Mouse (Mus musculus) kidney, embryonic 15.5 days (tissue): ENCODE data around the gene Tapbpl. TPM values are rescaled to one million over a fixed set of nuclear protein-coding genes. Genes with fewer than 3 reads are reported as not detected.

ENCODE experiments used
- ATAC-seq: fragments of 200-750 bp; cut with Nextera tagmentation; replicated peaks from 2 replicates; pipeline ENCODE4 v1.8.0; 2017; ENCODE audit warnings: moderate TSS enrichment; ENCODE audit not compliant: low FRiP score
- H3K27ac ChIP-seq: fragments of 300-500 bp; sonication (generic); 2 replicates; pipeline ENCODE4 v1.5.1; 2015; ENCODE audit warnings: mild to moderate bottlenecking, inconsistent platforms
- H3K27me3 ChIP-seq: fragments of 300-500 bp; sonication (generic); 2 replicates; pipeline ENCODE4 v1.6.1; 2015; ENCODE audit warnings: inconsistent platforms
- H3K36me3 ChIP-seq: fragments of 300-500 bp; sonication (generic); 2 replicates; pipeline ENCODE4 v1.6.1; 2015; ENCODE audit warnings: inconsistent platforms
- H3K4me1 ChIP-seq: fragments of 300-500 bp; sonication (generic); 2 replicates; pipeline ENCODE4 v1.6.1; 2015; ENCODE audit warnings: inconsistent platforms
- H3K4me2 ChIP-seq: fragments of 300-500 bp; sonication (generic); 2 replicates; pipeline ENCODE4 v1.6.1; 2015; ENCODE audit warnings: moderate library complexity, mild to moderate bottlenecking, inconsistent platforms
- H3K4me3 ChIP-seq: fragments of 300-500 bp; sonication (generic); replicated peaks from 2 replicates; pipeline ENCODE4 v1.5.1; 2015; ENCODE audit warnings: mild to moderate bottlenecking, inconsistent platforms
- H3K9ac ChIP-seq: fragments of 300-500 bp; sonication (generic); 2 replicates; pipeline ENCODE4 v1.6.1; 2015; ENCODE audit warnings: mild to moderate bottlenecking, inconsistent platforms
- H3K9me3 ChIP-seq: fragments of 300-500 bp; sonication (generic); replicated peaks from 2 replicates; pipeline ENCODE4 v1.6.1; 2016; ENCODE audit warnings: inconsistent platforms
- WGBS: fragments of 180-500 bp; shearing (Covaris S2); methylation state at CpG from one replicate; pipeline ENCODE4 v1.1.7; 2015; ENCODE audit warnings: mixed read lengths; 5-methylcytosine and 5-hydroxymethylcytosine counted together
- polyA plus RNA-seq: library from polyadenylated mRNA; unstranded; fragments of >200 nt; fragmentation: Nextera tagmentation; extraction: Ambion mirVana; gene quantifications from 2 replicates; pipeline ENCODE4 v1.2.1, GENCODE M21; 2015

Gene Tapbpl
- polyA plus RNA-seq, 1 experiment from 2014 or later: 6.1 TPM

DNA sequence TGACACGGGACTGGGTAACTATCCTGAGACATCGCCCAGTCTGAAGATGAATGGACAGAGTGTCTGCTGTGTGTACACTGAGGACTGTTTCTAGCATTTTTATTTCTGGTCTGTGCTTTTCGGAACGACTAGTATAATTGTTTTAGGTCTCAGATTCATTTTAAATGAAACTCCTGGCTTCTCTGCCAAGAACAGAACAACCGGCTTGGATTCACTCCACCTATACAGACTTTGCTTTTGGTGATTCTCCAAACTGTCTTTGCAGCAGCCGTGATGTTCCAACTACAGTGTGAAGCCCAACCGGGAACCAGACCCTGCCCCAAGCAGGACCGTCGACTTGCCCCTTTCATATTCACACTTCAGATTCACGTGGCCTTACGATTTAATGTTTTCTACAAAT lies 13.8 kb downstream of the Tapbpl start:
- H3K36me3 ChIP-seq: 0 out of 2 replicates have a peak, but pooled peaks cover 4% of the 10 kb centered on the region
- ATAC-seq: no peak
- no peak overlapping the region for H3K4me3 ChIP-seq
- peaks cover 18% of the 10 kb centered on the region for H3K4me1 ChIP-seq
- H3K27ac ChIP-seq: no peak overlapping the region
- no peak overlapping the region for H3K4me2 ChIP-seq
- 87% methylated on average over 11 of the region's 11 CpGs for WGBS
- H3K27me3 ChIP-seq: peaks cover 12% of the 10 kb centered on the region; the same call in 1 of the 2 replicates
- H3K9me3 ChIP-seq: no peaks in the 10 kb centered on the region
- H3K9ac ChIP-seq: no peak overlapping the region

DNA sequence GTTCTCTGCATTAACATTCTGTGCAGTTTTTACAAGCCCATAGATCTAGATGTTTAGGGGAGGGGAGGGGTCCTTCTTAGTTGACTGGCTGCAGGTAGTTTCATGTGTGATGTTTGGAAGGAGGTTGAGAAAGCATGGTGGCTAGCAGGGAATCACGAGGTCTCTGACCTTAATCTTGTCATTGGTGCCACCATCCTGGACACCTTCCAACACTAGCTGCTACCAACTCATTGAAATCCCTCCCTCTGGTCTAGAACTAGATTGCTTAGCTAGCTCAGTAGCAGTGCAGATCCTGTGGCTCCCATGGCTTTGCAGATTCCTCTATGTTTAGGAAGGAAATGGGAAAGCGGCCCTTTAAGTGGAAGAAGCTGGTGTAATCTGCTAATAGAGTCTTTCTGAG lies 14.8 kb downstream of the Tapbpl start:
- H3K4me3 ChIP-seq: no peak overlapping the region
- no peak overlapping the region for H3K4me2 ChIP-seq
- H3K9me3 ChIP-seq: no peaks in the 10 kb centered on the region
- H3K4me1 ChIP-seq: peaks cover 15% of the 10 kb centered on the region
- WGBS: 76% methylated on average over 2 of the region's 2 CpGs
- H3K27me3 ChIP-seq: peaks cover 16% of the 10 kb centered on the region
- H3K36me3 ChIP-seq: 0 out of 2 replicates have a peak, but pooled peaks cover 4% of the 10 kb centered on the region
- no peak overlapping the region for H3K9ac ChIP-seq
- ATAC-seq: no peak
- H3K27ac ChIP-seq: no peak overlapping the region

DNA sequence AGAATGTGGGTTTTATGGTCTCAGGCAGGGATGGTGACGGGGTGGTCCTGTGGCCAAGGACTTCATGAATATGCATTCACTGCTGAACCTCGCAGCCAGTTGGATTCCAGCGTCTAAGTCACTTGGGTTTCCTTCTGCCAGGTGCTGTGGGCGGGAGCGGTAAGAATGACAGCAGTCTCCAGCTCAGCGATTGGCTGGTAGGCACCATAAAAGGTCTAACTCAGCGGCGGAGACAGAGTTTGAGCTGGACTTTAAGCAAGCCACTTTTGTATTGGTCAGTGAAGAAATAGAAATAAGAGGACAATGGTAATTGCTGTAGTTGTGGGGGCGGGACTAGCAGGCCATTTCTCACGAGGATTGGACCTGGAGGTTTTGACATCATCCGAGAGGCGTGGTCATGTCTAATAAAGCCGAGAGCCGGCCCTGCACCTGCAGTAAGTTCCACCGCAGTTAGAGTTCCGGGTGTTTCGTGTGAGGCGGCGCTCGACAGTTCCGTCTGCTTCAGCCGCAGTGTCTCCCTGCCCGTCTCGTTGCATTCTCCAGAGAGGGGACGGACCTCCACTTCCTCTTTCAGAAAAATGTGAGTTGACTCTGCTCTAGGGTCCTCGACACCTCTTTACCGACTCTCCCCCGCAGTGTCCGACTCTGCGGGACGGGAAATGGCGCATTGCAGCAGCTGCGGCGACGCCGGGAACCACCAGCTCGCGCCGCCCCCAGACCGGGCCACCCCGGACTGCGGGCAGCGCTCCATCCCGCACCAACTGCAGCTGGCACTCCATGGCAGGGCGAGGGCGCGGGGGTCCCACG lies 16.3 kb downstream of the Tapbpl start, which contains the start of gene Vamp1:
TSS of gene Vamp1 (plus strand) at position 404 of the 807 bp plus-strand sequence.
- Histone ChIP-seq H3K27me3 (peaks cover 16% of the 10 kb centered on the region), H3K9ac (peak within 1 kb of the TSS; percentile 74), H3K4me2 (peak within 1 kb of the TSS; percentile 90), H3K4me1 (peaks cover 15% of the 10 kb centered on the region), H3K4me3 (peak within 1 kb of the TSS; percentile 64), H3K27ac (peak within 1 kb of the TSS; percentile 85), H3K36me3 (0 out of 2 replicates have a peak, but pooled peaks cover 4% of the 10 kb centered on the region), H3K9me3 (no peaks in the 10 kb centered on the region)
- ATAC-seq: peak; percentile 97
- under 1% methylated on average over 48 of the region's 48 CpGs for WGBS

DNA sequence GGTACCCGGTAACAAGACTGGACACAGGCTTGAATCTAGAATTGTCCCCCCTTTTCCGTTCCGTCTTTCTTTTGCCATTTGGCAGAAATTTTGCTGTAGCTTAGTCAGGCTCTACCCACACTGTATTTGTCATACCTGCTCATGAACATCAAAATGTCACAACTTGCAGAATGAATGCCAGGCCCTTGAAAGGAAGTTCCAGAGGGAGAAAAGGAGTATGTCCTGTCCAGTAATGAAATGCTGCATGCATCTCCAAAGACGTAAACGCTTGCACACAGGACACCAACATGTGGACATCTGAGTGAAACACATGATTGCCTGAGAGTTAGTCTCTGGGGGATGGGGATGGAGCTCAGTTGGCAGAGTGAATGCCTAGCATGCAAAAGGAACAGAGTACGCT lies 17.9 kb downstream of the Tapbpl start:
- ATAC-seq: no peak
- peaks cover 16% of the 10 kb centered on the region for H3K27me3 ChIP-seq
- WGBS: 79% methylated on average over 6 of the region's 6 CpGs

DNA sequence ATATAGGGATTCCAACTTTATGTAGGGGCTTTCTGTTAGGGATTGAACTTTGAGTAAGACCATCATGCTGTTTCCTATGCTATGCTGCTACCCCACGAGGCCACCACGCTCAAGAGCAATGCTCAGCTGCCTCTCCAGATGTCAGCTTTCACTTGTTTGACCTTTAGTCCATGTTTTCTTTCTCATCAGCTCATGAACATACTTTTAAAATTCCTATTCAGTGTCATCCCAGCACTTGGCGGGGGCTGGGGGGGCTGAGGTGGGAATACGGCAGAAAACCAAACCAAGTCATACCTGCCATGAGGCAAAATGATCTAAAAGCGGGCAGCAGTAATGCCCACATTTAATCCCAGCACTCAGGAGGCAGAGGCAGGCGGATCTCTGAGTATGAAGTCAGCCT lies 18.5 kb downstream of the Tapbpl start:
- H3K4me2 ChIP-seq: no peak overlapping the region
- peaks cover 16% of the 10 kb centered on the region for H3K27me3 ChIP-seq
- WGBS: 65% methylated on average over 6 of the region's 6 CpGs
- H3K9me3 ChIP-seq: no peaks in the 10 kb centered on the region
- no peaks in the 10 kb centered on the region for H3K36me3 ChIP-seq
- H3K27ac ChIP-seq: no peak overlapping the region
- no peak overlapping the region for H3K9ac ChIP-seq
- peaks cover 15% of the 10 kb centered on the region for H3K4me1 ChIP-seq
- ATAC-seq: no peak
- H3K4me3 ChIP-seq: no peak overlapping the region

More for the DNA sequence above, 17.9 kb downstream of the Tapbpl start:
- Histone ChIP-seq H3K9me3 (no peaks in the 10 kb centered on the region), H3K36me3 (no peaks in the 10 kb centered on the region), H3K4me2 (no peak overlapping the region), H3K9ac (no peak overlapping the region), H3K27ac (no peak overlapping the region), H3K4me1 (peaks cover 15% of the 10 kb centered on the region), H3K4me3 (no peak overlapping the region)

DNA sequence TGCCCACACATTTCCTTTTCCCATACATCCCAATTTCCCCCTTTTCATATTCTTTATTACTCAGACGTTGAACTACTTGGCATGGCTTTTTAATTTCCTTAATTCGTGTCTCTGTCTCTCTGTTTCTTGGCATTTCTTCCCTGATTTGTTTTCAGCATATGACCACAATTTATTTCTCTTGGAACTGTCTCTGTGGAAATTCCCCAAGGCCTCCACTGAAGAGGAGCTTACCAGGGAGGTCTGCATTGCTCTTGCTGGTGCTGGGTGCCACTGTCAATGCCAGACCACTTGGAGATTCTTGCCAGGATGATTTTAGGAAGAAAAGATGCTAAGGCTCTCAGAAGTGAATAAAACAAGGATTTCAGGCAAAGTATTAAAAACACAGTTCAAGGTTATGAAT lies 19.0 kb downstream of the Tapbpl start:
- Histone ChIP-seq H3K4me1 (peaks cover 15% of the 10 kb centered on the region), H3K36me3 (no peaks in the 10 kb centered on the region), H3K9me3 (no peaks in the 10 kb centered on the region), H3K9ac (no peak overlapping the region), H3K27ac (no peak overlapping the region), H3K4me2 (no peak overlapping the region), H3K4me3 (no peak overlapping the region), H3K27me3 (peaks cover 16% of the 10 kb centered on the region)
- WGBS: 49% methylated on average over 2 of the region's 2 CpGs
- no peak for ATAC-seq

DNA sequence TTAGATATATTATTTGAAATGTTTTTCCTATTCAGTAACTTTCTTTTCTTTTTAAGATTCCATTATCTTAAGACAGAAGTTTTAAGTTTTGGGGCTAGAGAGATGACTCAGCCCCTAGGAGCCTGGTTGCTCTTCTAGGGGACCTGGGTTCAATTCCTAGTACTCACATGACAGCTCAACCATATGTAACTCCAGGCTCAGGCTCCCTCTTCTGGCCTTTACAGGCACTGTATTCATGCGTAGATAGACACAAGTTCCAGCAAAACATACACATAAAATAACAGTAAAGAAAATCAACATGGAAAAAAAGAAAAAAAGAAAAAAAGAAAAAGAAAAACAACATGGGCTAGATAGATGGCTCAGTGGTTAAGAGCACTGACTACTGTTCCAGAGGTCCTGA lies 21.2 kb downstream of the Tapbpl start:
- no peak overlapping the region for H3K4me2 ChIP-seq
- H3K4me3 ChIP-seq: no peak overlapping the region
- H3K27me3 ChIP-seq: peaks cover 16% of the 10 kb centered on the region
- no peaks in the 10 kb centered on the region for H3K4me1 ChIP-seq
- ATAC-seq: no peak
- no peak overlapping the region for H3K27ac ChIP-seq
- whole genome bisulfite sequencing: 87% methylated on average over 1 of the region's 1 CpGs
- no peak overlapping the region for H3K9ac ChIP-seq
- no peaks in the 10 kb centered on the region for H3K36me3 ChIP-seq
- H3K9me3 ChIP-seq: no peaks in the 10 kb centered on the region

DNA sequence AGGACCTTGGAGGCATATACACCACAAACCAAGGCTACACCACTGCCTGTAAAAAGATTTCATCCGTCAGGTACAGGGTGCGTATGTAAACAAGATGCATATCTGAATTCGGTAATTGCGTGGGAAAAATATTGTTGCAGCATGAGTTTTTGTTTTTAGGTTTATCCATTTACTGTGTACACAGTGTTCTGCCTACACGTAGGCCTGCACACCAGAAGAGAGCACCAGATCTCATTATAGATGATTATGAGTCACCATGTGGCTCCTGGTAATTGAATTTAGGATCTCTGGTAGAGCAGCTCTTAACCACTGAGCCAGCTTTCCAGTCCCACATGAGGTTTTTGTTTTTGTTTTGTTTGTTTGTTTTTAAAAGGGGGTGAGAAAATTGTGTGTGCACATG lies 34.5 kb downstream of the Tapbpl start:
- WGBS: 82% methylated on average over 5 of the region's 5 CpGs
- Histone ChIP-seq H3K4me3 (no peak overlapping the region), H3K36me3 (peaks cover 26% of the 10 kb centered on the region), H3K9ac (no peak overlapping the region), H3K4me2 (no peak overlapping the region), H3K27ac (no peak overlapping the region), H3K27me3 (no peaks in the 10 kb centered on the region), H3K9me3 (no peaks in the 10 kb centered on the region), H3K4me1 (peaks cover 16% of the 10 kb centered on the region)
- ATAC-seq: no peak

DNA sequence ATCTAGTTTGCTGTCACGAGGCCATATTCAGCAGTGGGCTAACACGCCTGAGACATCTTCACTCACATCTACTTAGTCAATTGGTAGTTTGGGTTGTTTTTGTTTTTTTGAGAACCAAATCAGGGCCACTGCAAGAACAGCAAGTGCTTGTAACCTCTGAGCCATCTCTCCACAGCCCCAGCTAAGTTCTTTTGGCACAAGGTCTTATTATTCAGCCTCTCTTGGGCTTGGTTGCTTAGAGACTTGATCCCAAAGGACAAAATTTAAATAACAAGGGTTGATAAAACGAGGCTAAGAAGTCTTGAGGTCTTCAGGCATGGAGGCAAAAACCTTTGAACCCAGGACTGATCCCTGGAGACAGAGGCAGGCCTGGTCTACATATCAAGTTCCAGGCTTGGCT lies 35.4 kb downstream of the Tapbpl start:
- no peaks in the 10 kb centered on the region for H3K27me3 ChIP-seq
- ATAC-seq: no peak
- H3K9me3 ChIP-seq: no peaks in the 10 kb centered on the region
- H3K4me3 ChIP-seq: no peak overlapping the region
- H3K9ac ChIP-seq: no peak overlapping the region
- no peak overlapping the region for H3K27ac ChIP-seq
- H3K4me1 ChIP-seq: peaks cover 16% of the 10 kb centered on the region
- H3K4me2 ChIP-seq: no peak overlapping the region
- WGBS: 61% methylated on average over 3 of the region's 3 CpGs
- peaks cover 26% of the 10 kb centered on the region for H3K36me3 ChIP-seq

DNA sequence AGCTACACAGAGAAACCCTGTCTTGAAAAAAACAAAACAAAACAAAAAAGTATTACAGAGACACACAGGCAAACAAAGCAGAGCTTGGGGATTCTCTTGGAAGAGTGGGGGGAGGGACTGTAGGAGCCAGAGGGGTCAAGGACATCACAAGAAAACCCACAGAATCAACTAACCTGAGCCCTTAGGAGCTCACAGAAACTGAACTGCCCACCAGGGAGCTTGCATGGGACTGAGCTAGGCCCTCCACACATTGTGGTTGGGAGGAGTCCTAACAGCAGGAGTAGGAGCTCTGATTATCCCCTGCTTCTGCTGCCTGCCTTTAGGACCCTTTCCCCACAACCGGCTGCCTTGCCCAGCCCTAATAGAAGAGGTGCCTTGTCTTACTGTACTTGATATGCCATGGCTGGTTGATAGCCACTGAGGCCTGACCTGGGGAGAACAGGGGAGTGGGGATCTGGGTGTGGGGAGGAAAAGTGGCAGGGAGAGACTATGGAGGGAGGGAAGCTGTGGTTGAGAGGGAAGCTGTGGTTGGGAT lies 36.1 kb downstream of the Tapbpl start:
- peaks cover 16% of the 10 kb centered on the region for H3K4me1 ChIP-seq
- H3K9ac ChIP-seq: no peak overlapping the region
- H3K9me3 ChIP-seq: no peaks in the 10 kb centered on the region
- H3K36me3 ChIP-seq: peaks cover 26% of the 10 kb centered on the region
- no peak overlapping the region for H3K27ac ChIP-seq
- WGBS: 28% methylated on average over 1 of the region's 1 CpGs
- H3K4me3 ChIP-seq: no peak overlapping the region
- ATAC-seq: no peak
- no peaks in the 10 kb centered on the region for H3K27me3 ChIP-seq
- H3K4me2 ChIP-seq: no peak overlapping the region

DNA sequence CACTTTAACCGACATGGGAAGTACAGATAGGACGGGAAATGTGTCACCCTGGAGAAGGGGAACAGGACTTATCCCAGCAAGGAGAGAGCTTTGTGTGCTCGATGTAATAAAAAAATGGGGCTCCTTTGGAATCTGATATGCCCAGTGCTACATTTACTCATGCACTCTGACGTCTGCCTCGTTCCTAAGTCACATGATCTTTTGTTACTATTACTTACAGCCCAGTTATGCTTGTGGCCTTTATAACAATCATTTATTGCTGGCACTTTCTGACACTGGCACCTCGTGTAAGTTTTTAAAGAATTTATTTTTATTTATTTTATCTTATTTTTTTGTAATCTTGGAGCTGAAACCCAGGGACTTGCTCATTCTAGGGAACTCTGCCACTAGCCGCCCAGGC lies 38.3 kb downstream of the Tapbpl start:
- Histone ChIP-seq H3K4me1 (peaks cover 26% of the 10 kb centered on the region), H3K36me3 (peaks cover 42% of the 10 kb centered on the region), H3K9me3 (no peaks in the 10 kb centered on the region), H3K27ac (no peak overlapping the region), H3K9ac (no peak overlapping the region), H3K27me3 (no peaks in the 10 kb centered on the region), H3K4me2 (peak overlapping the region; percentile 71), H3K4me3 (no peak overlapping the region; the same call in 1 of the 2 replicates)
- ATAC-seq: no peak
- 51% methylated on average over 7 of the region's 7 CpGs for WGBS

DNA sequence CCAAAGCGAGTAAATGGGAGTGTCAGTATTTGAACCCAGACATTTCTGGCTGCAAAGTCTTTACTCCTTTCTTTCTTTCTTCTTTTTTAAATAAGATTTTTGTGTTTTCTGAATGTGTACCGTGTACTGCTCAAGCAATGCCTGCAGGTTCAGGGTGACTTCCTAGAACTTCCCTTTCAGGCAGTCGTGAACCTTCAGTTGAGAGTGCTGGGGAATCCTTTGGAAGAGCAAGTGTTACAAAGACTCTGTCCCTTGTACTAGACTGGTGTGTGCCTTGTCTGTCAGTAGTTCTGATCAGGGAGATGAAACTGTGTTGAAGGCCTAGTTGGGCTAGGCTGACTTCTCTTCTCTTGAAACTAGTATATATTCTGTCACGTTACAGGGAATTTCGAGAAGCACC lies 38.8 kb downstream of the Tapbpl start:
- 38% methylated on average over 5 of the region's 5 CpGs for WGBS
- ATAC-seq: no peak
- no peaks in the 10 kb centered on the region for H3K9me3 ChIP-seq
- H3K27me3 ChIP-seq: no peaks in the 10 kb centered on the region
- H3K27ac ChIP-seq: peak overlapping the region; percentile 100
- peaks cover 47% of the 10 kb centered on the region for H3K36me3 ChIP-seq
- peak overlapping the region; percentile 76 for H3K9ac ChIP-seq
- H3K4me1 ChIP-seq: peaks cover 26% of the 10 kb centered on the region
- peak overlapping the region; percentile 65 for H3K4me3 ChIP-seq
- H3K4me2 ChIP-seq: peak overlapping the region; percentile 71
